Mouse (Mus musculus): ENCODE measurements around the gene Prl2c3. TPM values are rescaled to one million over a fixed set of nuclear protein-coding genes. Genes with fewer than 3 reads are reported as not detected.
"Not testable (repeated sequence)": the region's sequence is repeated elsewhere in the genome, so short reads cannot be mapped to it uniquely, and the experiment has no call there.

The Prl2c3 gene
- not detected in 2 replicates for total RNA-seq (2014; rRNA removed)
- polyA plus RNA-seq (2015; fragmentation: Nextera tagmentation; extraction: Ambion mirVana) = not detected in 2 replicates

- H3K4me2 ChIP-seq (ENCODE audit: low read depth, low read length); H3K9me3 ChIP-seq (ENCODE audit: low read length); H3K9ac ChIP-seq (replicated peaks; ENCODE audit: low read length); H3K4me1 ChIP-seq (ENCODE audit: insufficient read depth, low read length); H3K27ac ChIP-seq; H3K27me3 ChIP-seq (ENCODE audit: insufficient read depth, low read length); H3K4me3 ChIP-seq (ENCODE audit: low read length); DNase-seq (ENCODE audit: low spot score); ATAC-seq; H3K36me3 ChIP-seq (ENCODE audit: insufficient read depth, low read length): not testable (repeated sequence)
- WGBS = 65% methylated on average over 3 of the region's 3 CpGs
Observed at GRCm38 (mm10) chr13:12799979-12800378, at the start of gene Prl2c3. Gene Prl2c3 (minus strand): TSS chr13:12800079.

- not testable (repeated sequence) for DNase-seq (ENCODE audit: low spot score); H3K27ac ChIP-seq; H3K9ac ChIP-seq (replicated peaks; ENCODE audit: low read length); H3K4me1 ChIP-seq (ENCODE audit: insufficient read depth, low read length); H3K4me2 ChIP-seq (ENCODE audit: low read depth, low read length); H3K36me3 ChIP-seq (ENCODE audit: insufficient read depth, low read length); H3K27me3 ChIP-seq (ENCODE audit: insufficient read depth, low read length); H3K4me3 ChIP-seq (ENCODE audit: low read length)
- H3K9me3 ChIP-seq (ENCODE audit: low read length) = peaks cover 30% of the 10 kb centered on the region
- 79% methylated on average over 4 of the region's 4 CpGs for WGBS
- 0 out of 2 replicates have a peak, but pooled peaks have one; percentile 38 for ATAC-seq
Observed at GRCm38 (mm10) chr13:12848254-12848653, 48.4 kb upstream of the Prl2c3 start.

- not testable (repeated sequence) for H3K36me3 ChIP-seq (ENCODE audit: insufficient read depth, low read length); H3K27me3 ChIP-seq (ENCODE audit: insufficient read depth, low read length); H3K9ac ChIP-seq (replicated peaks; ENCODE audit: low read length); H3K4me1 ChIP-seq (ENCODE audit: insufficient read depth, low read length); ATAC-seq; H3K4me3 ChIP-seq (ENCODE audit: low read length); H3K27ac ChIP-seq; H3K4me2 ChIP-seq (ENCODE audit: low read depth, low read length); DNase-seq (ENCODE audit: low spot score)
- WGBS = 85% methylated on average over 1 of the region's 1 CpGs
- peaks cover 30% of the 10 kb centered on the region for H3K9me3 ChIP-seq (ENCODE audit: low read length)
Observed at GRCm38 (mm10) chr13:12844701-12845100, 44.8 kb upstream of the Prl2c3 start.

GRCm38 (mm10) chr13:12837546-12837945 lies 37.7 kb upstream of the Prl2c3 start:
- H3K27ac ChIP-seq; H3K27me3 ChIP-seq (ENCODE audit: insufficient read depth, low read length); H3K4me1 ChIP-seq (ENCODE audit: insufficient read depth, low read length); H3K36me3 ChIP-seq (ENCODE audit: insufficient read depth, low read length); H3K4me2 ChIP-seq (ENCODE audit: low read depth, low read length); H3K4me3 ChIP-seq (ENCODE audit: low read length); H3K9ac ChIP-seq (replicated peaks; ENCODE audit: low read length); DNase-seq (ENCODE audit: low spot score); ATAC-seq: not testable (repeated sequence)
- WGBS = 61% methylated on average over 2 of the region's 2 CpGs
- peaks cover 16% of the 10 kb centered on the region for H3K9me3 ChIP-seq (ENCODE audit: low read length)

- no peaks in the 10 kb centered on the region for H3K27me3 ChIP-seq (ENCODE audit: insufficient read depth, low read length)
- H3K4me2 ChIP-seq (ENCODE audit: low read depth, low read length) = no peak overlapping the region
- no peak overlapping the region for H3K9ac ChIP-seq (replicated peaks; ENCODE audit: low read length)
- WGBS = 71% methylated on average over 2 of the region's 2 CpGs
- no peak for DNase-seq (ENCODE audit: low spot score)
- TF ChIP-seq CTCF (IDR thresholded peaks at IDR 0.05; ENCODE audit: low read depth) = no peak
- no peak for ATAC-seq
- no peaks in the 10 kb centered on the region for H3K4me1 ChIP-seq (ENCODE audit: insufficient read depth, low read length)
- H3K9me3 ChIP-seq (ENCODE audit: low read length) = peaks cover 34% of the 10 kb centered on the region
- no peaks in the 10 kb centered on the region for H3K36me3 ChIP-seq (ENCODE audit: insufficient read depth, low read length)
- no peak overlapping the region for H3K4me3 ChIP-seq (ENCODE audit: low read length)
- H3K27ac ChIP-seq = no peak overlapping the region
Observed at GRCm38 (mm10) chr13:12831769-12832168, 31.9 kb upstream of the Prl2c3 start.

GRCm38 (mm10) chr13:12829031-12829430 lies 29.2 kb upstream of the Prl2c3 start:
- H3K4me2 ChIP-seq (ENCODE audit: low read depth, low read length) = no peak overlapping the region
- no peaks in the 10 kb centered on the region for H3K4me1 ChIP-seq (ENCODE audit: insufficient read depth, low read length)
- H3K36me3 ChIP-seq (ENCODE audit: insufficient read depth, low read length) = no peaks in the 10 kb centered on the region
- peak; percentile 35 for DNase-seq (ENCODE audit: low spot score)
- 88% methylated on average over 5 of the region's 5 CpGs for WGBS
- H3K27me3 ChIP-seq (ENCODE audit: insufficient read depth, low read length) = no peaks in the 10 kb centered on the region
- H3K9me3 ChIP-seq (ENCODE audit: low read length) = peaks cover 30% of the 10 kb centered on the region
- no peak overlapping the region for H3K27ac ChIP-seq
- H3K4me3 ChIP-seq (ENCODE audit: low read length) = no peak overlapping the region
- TF ChIP-seq CTCF (IDR thresholded peaks at IDR 0.05; ENCODE audit: low read depth) = no peak
- no peak overlapping the region for H3K9ac ChIP-seq (replicated peaks; ENCODE audit: low read length)
- no peak for ATAC-seq

GRCm38 (mm10) chr13:12824500-12825176 lies 24.8 kb upstream of the Prl2c3 start:
- not testable (repeated sequence) for H3K4me3 ChIP-seq (ENCODE audit: low read length); H3K9ac ChIP-seq (replicated peaks; ENCODE audit: low read length); DNase-seq (ENCODE audit: low spot score); H3K27ac ChIP-seq; H3K4me2 ChIP-seq (ENCODE audit: low read depth, low read length); H3K27me3 ChIP-seq (ENCODE audit: insufficient read depth, low read length); H3K36me3 ChIP-seq (ENCODE audit: insufficient read depth, low read length); H3K4me1 ChIP-seq (ENCODE audit: insufficient read depth, low read length)
- WGBS = 67% methylated on average over 4 of the region's 4 CpGs
- peak; percentile 64 for ATAC-seq
- peaks cover 17% of the 10 kb centered on the region for H3K9me3 ChIP-seq (ENCODE audit: low read length)

GRCm38 (mm10) chr13:12813734-12814424 lies 14.0 kb upstream of the Prl2c3 start:
- H3K27me3 ChIP-seq (ENCODE audit: insufficient read depth, low read length); H3K4me1 ChIP-seq (ENCODE audit: insufficient read depth, low read length); H3K36me3 ChIP-seq (ENCODE audit: insufficient read depth, low read length); ATAC-seq; H3K4me2 ChIP-seq (ENCODE audit: low read depth, low read length); H3K4me3 ChIP-seq (ENCODE audit: low read length); H3K9me3 ChIP-seq (ENCODE audit: low read length); H3K27ac ChIP-seq; DNase-seq (ENCODE audit: low spot score); H3K9ac ChIP-seq (replicated peaks; ENCODE audit: low read length): not testable (repeated sequence)
- WGBS = 82% methylated on average over 5 of the region's 5 CpGs

Data from hindbrain, postnatal 0 days (tissue).